Mouse (Mus musculus) hindbrain, embryonic 12.5 days (tissue): ENCODE measurements around the gene Tmem242. TPM values are rescaled to one million over a fixed set of nuclear protein-coding genes. Genes with fewer than 3 reads are reported as not detected.
A peak's percentile ranks its signal among the peaks of the same experiment; 100 is the strongest.

ENCODE experiments used
- ATAC-seq: fragments of 200-750 bp; cut with Nextera tagmentation; 2 replicates; pipeline ENCODE4 v1.8.0; 2017; ENCODE audit warnings: moderate TSS enrichment; ENCODE audit not compliant: low FRiP score
- H3K27ac ChIP-seq: fragments of 300-500 bp; sonication (generic); 2 replicates; pipeline ENCODE4 v1.5.1; 2016; ENCODE audit warnings: mild to moderate bottlenecking
- H3K27me3 ChIP-seq: fragments of 300-500 bp; sonication (generic); 2 replicates; pipeline ENCODE4 v1.6.1; 2016; ENCODE audit warnings: mild to moderate bottlenecking
- H3K36me3 ChIP-seq: fragments of 300-500 bp; sonication (generic); 2 replicates; pipeline ENCODE4 v1.6.1; 2016; ENCODE audit warnings: mild to moderate bottlenecking
- H3K4me1 ChIP-seq: fragments of 300-500 bp; sonication (generic); 2 replicates; pipeline ENCODE4 v1.6.1; 2016
- H3K4me2 ChIP-seq: fragments of 300-500 bp; sonication (generic); replicated peaks from 2 replicates; pipeline ENCODE4 v1.6.1; 2016; ENCODE audit warnings: mild to moderate bottlenecking
- H3K4me3 ChIP-seq: fragments of 300-500 bp; sonication (generic); 2 replicates; pipeline ENCODE4 v1.5.1; 2016; ENCODE audit warnings: mild to moderate bottlenecking
- H3K9ac ChIP-seq: fragments of 300-500 bp; sonication (generic); 2 replicates; pipeline ENCODE4 v1.6.1; 2016; ENCODE audit warnings: mild to moderate bottlenecking, moderate library complexity
- H3K9me3 ChIP-seq: fragments of 300-500 bp; sonication (generic); replicated peaks from 2 replicates; pipeline ENCODE4 v1.6.1; 2016; ENCODE audit warnings: mild to moderate bottlenecking
- WGBS: fragments of 180-500 bp; shearing (Covaris S2); methylation state at CpG from one replicate; pipeline ENCODE4 v1.1.7; 2016; 5-methylcytosine and 5-hydroxymethylcytosine counted together
- polyA plus RNA-seq: library from polyadenylated mRNA; unstranded; fragments of >200 nt; fragmentation: Nextera tagmentation; extraction: Ambion mirVana; gene quantifications from 2 replicates; pipeline ENCODE4 v1.2.1, GENCODE M21; 2016

The Tmem242 gene
- polyA plus RNA-seq, 1 experiment from 2014 or later, result 114 TPM

- H3K9ac ChIP-seq, result no peak overlapping the region
- no peak overlapping the region; the same call in 1 of the 2 replicates for H3K4me2 ChIP-seq
- WGBS, result 26% methylated on average over 33 of the region's 33 CpGs
These were observed 42.7 kb downstream of the Tmem242 start for GRCm38 (mm10) chr17:5397148-5398007.

GRCm38 (mm10) chr17:5396213-5396612 lies 43.8 kb downstream of the Tmem242 start:
- Histone ChIP-seq H3K9ac (no peak overlapping the region), H3K9me3 (peaks cover 6% of the 10 kb centered on the region; the same call in 1 of the 2 replicates), H3K27ac (no peak overlapping the region), H3K4me1 (peaks cover 4% of the 10 kb centered on the region; the same call in 1 of the 2 replicates), H3K36me3 (no peaks in the 10 kb centered on the region), H3K4me3 (no peak overlapping the region), H3K4me2 (no peak overlapping the region), H3K27me3 (peaks cover 11% of the 10 kb centered on the region)
- ATAC-seq, result no peak
- 66% methylated on average over 5 of the region's 5 CpGs for WGBS

More at GRCm38 (mm10) chr17:5397148-5398007, 42.7 kb downstream of the Tmem242 start:
- peak; percentile 89 for ATAC-seq
- Histone ChIP-seq H3K4me1 (peaks cover 7% of the 10 kb centered on the region), H3K36me3 (no peaks in the 10 kb centered on the region), H3K9me3 (peaks cover 6% of the 10 kb centered on the region; the same call in 1 of the 2 replicates), H3K4me3 (no peak overlapping the region), H3K27me3 (peaks cover 11% of the 10 kb centered on the region), H3K27ac (no peak overlapping the region)

GRCm38 (mm10) chr17:5395454-5396205 lies 44.4 kb downstream of the Tmem242 start:
- H3K9ac ChIP-seq, result no peak overlapping the region
- H3K9me3 ChIP-seq, result peaks cover 6% of the 10 kb centered on the region; the same call in 1 of the 2 replicates
- no peak overlapping the region for H3K27ac ChIP-seq
- H3K4me1 ChIP-seq, result peaks cover 5% of the 10 kb centered on the region; the same call in 1 of the 2 replicates
- H3K36me3 ChIP-seq, result no peaks in the 10 kb centered on the region
- no peak for ATAC-seq
- H3K27me3 ChIP-seq, result peaks cover 11% of the 10 kb centered on the region
- no peak overlapping the region for H3K4me3 ChIP-seq
- no peak overlapping the region for H3K4me2 ChIP-seq
- 90% methylated on average over 16 of the region's 16 CpGs for WGBS

- 0 out of 2 replicates have a peak overlapping the region, but pooled peaks have one; percentile 2 for H3K9ac ChIP-seq
- no peak overlapping the region for H3K4me2 ChIP-seq
- H3K4me1 ChIP-seq, result 0 out of 2 replicates have a peak, but pooled peaks cover 6% of the 10 kb centered on the region
- no peak overlapping the region for H3K4me3 ChIP-seq
- no peaks in the 10 kb centered on the region for H3K27me3 ChIP-seq
- peaks cover 6% of the 10 kb centered on the region; the same call in 1 of the 2 replicates for H3K9me3 ChIP-seq
- no peaks in the 10 kb centered on the region for H3K36me3 ChIP-seq
- 62% methylated on average over 10 of the region's 10 CpGs for WGBS
- H3K27ac ChIP-seq, result no peak overlapping the region
- ATAC-seq, result 0 out of 2 replicates have a peak, but pooled peaks have one; percentile 35
These were observed 49.4 kb downstream of the Tmem242 start for GRCm38 (mm10) chr17:5390682-5391081.

GRCm38 (mm10) chr17:5388351-5388750 lies 51.7 kb downstream of the Tmem242 start:
- Histone ChIP-seq H3K9me3 (peaks cover 4% of the 10 kb centered on the region; the same call in 1 of the 2 replicates), H3K36me3 (no peaks in the 10 kb centered on the region), H3K27ac (no peak overlapping the region), H3K4me1 (0 out of 2 replicates have a peak, but pooled peaks cover 6% of the 10 kb centered on the region), H3K4me3 (no peak overlapping the region), H3K4me2 (no peak overlapping the region), H3K27me3 (no peaks in the 10 kb centered on the region), H3K9ac (no peak overlapping the region)
- 63% methylated on average over 3 of the region's 3 CpGs for WGBS
- no peak for ATAC-seq

- Histone ChIP-seq H3K4me2 (no peak overlapping the region), H3K4me3 (no peak overlapping the region), H3K9ac (no peak overlapping the region), H3K9me3 (no peaks in the 10 kb centered on the region), H3K27me3 (no peaks in the 10 kb centered on the region), H3K4me1 (0 out of 2 replicates have a peak, but pooled peaks cover 6% of the 10 kb centered on the region), H3K27ac (no peak overlapping the region), H3K36me3 (no peaks in the 10 kb centered on the region)
- no peak for ATAC-seq
- WGBS, result 84% methylated on average over 12 of the region's 12 CpGs
These were observed 53.0 kb downstream of the Tmem242 start for GRCm38 (mm10) chr17:5386885-5387545.

- no peak overlapping the region for H3K27ac ChIP-seq
- no peak overlapping the region for H3K4me3 ChIP-seq
- H3K9ac ChIP-seq, result no peak overlapping the region
- H3K36me3 ChIP-seq, result no peaks in the 10 kb centered on the region
- ATAC-seq, result no peak
- no peaks in the 10 kb centered on the region for H3K9me3 ChIP-seq
- 92% methylated on average over 1 of the region's 1 CpGs for WGBS
- 0 out of 2 replicates have a peak, but pooled peaks cover 5% of the 10 kb centered on the region for H3K4me1 ChIP-seq
- no peaks in the 10 kb centered on the region for H3K27me3 ChIP-seq
- H3K4me2 ChIP-seq, result no peak overlapping the region
These were observed 54.4 kb downstream of the Tmem242 start for GRCm38 (mm10) chr17:5385694-5386093.

GRCm38 (mm10) chr17:5377930-5378310 lies 62.1 kb downstream of the Tmem242 start:
- no peak for ATAC-seq
- Histone ChIP-seq H3K27me3 (no peaks in the 10 kb centered on the region), H3K9me3 (no peaks in the 10 kb centered on the region), H3K4me3 (no peak overlapping the region), H3K27ac (0 out of 2 replicates have a peak overlapping the region, but pooled peaks have one; percentile 23), H3K4me2 (no peak overlapping the region), H3K9ac (no peak overlapping the region), H3K36me3 (no peaks in the 10 kb centered on the region), H3K4me1 (peaks cover 13% of the 10 kb centered on the region; the same call in 1 of the 2 replicates)
- WGBS, result 31% methylated on average over 7 of the region's 7 CpGs

GRCm38 (mm10) chr17:5377151-5377929 lies 62.7 kb downstream of the Tmem242 start:
- Histone ChIP-seq H3K4me3 (no peak overlapping the region), H3K27me3 (no peaks in the 10 kb centered on the region), H3K4me1 (peaks cover 13% of the 10 kb centered on the region; the same call in 1 of the 2 replicates), H3K36me3 (no peaks in the 10 kb centered on the region), H3K27ac (0 out of 2 replicates have a peak overlapping the region, but pooled peaks have one; percentile 23), H3K4me2 (no peak overlapping the region), H3K9me3 (no peaks in the 10 kb centered on the region), H3K9ac (no peak overlapping the region)
- 25% methylated on average over 11 of the region's 11 CpGs for WGBS
- ATAC-seq, result peak; percentile 71; the same call in 1 of the 2 replicates

GRCm38 (mm10) chr17:5372951-5373350 lies 67.1 kb downstream of the Tmem242 start:
- Histone ChIP-seq H3K4me2 (no peak overlapping the region), H3K4me1 (peaks cover 11% of the 10 kb centered on the region; the same call in 1 of the 2 replicates), H3K9me3 (no peaks in the 10 kb centered on the region), H3K27me3 (no peaks in the 10 kb centered on the region), H3K36me3 (no peaks in the 10 kb centered on the region), H3K27ac (no peak overlapping the region), H3K4me3 (no peak overlapping the region), H3K9ac (no peak overlapping the region)
- no peak for ATAC-seq
- 79% methylated on average over 8 of the region's 8 CpGs for WGBS

GRCm38 (mm10) chr17:5371521-5371920 lies 68.5 kb downstream of the Tmem242 start:
- Histone ChIP-seq H3K9ac (no peak overlapping the region), H3K9me3 (no peaks in the 10 kb centered on the region), H3K27ac (no peak overlapping the region), H3K4me2 (no peak overlapping the region), H3K27me3 (no peaks in the 10 kb centered on the region), H3K36me3 (no peaks in the 10 kb centered on the region), H3K4me3 (no peak overlapping the region), H3K4me1 (no peaks in the 10 kb centered on the region)
- no peak for ATAC-seq
- 59% methylated on average over 7 of the region's 7 CpGs for WGBS
